Mouse (Mus musculus) hindbrain, embryonic 16.5 days (tissue): ENCODE results near the gene Nkx3-2. TPM values are rescaled to one million over a fixed set of nuclear protein-coding genes. Genes with fewer than 3 reads are reported as not detected.

Experiments used
- ATAC-seq: fragments of 200-750 bp; cut with Nextera tagmentation; 2 replicates; pipeline ENCODE4 v1.8.0; 2017; ENCODE audit warnings: moderate TSS enrichment, moderate library complexity
- H3K27ac ChIP-seq: fragments of 300-500 bp; sonication (generic); 2 replicates; pipeline ENCODE4 v1.5.1; 2014; ENCODE audit warnings: low read depth, mild to moderate bottlenecking, control low read depth, low read length, moderate library complexity
- H3K27me3 ChIP-seq: fragments of 300-500 bp; sonication (generic); replicated peaks from 2 replicates; pipeline ENCODE4 v1.6.1; 2014; ENCODE audit warnings: low read length; ENCODE audit not compliant: control insufficient read depth, insufficient read depth
- H3K36me3 ChIP-seq: fragments of 300-500 bp; sonication (generic); 2 replicates; pipeline ENCODE4 v1.6.1; 2014; ENCODE audit warnings: mild to moderate bottlenecking, low read length, moderate library complexity, mixed read lengths; ENCODE audit not compliant: control insufficient read depth, insufficient read depth
- H3K4me1 ChIP-seq: fragments of 300-500 bp; sonication (generic); 2 replicates; pipeline ENCODE4 v1.6.1; 2014; ENCODE audit warnings: low read depth, low read length; ENCODE audit not compliant: control insufficient read depth, insufficient read depth
- H3K4me2 ChIP-seq: fragments of 300-500 bp; sonication (generic); 2 replicates; pipeline ENCODE4 v1.6.1; 2014; ENCODE audit warnings: mild to moderate bottlenecking, low read length, control low read depth, moderate library complexity
- H3K4me3 ChIP-seq: fragments of 300-500 bp; sonication (generic); 2 replicates; pipeline ENCODE4 v1.5.1; 2014; ENCODE audit warnings: mild to moderate bottlenecking, low read length, control low read depth, moderate library complexity
- H3K9ac ChIP-seq: fragments of 300-500 bp; sonication (generic); 2 replicates; pipeline ENCODE4 v1.6.1; 2014; ENCODE audit warnings: low read depth, mild to moderate bottlenecking, control low read depth, low read length, moderate library complexity
- H3K9me3 ChIP-seq: fragments of 300-500 bp; sonication (generic); 2 replicates; pipeline ENCODE4 v1.6.1; 2014; ENCODE audit warnings: mild to moderate bottlenecking, low read length, moderate library complexity; ENCODE audit not compliant: control insufficient read depth
- WGBS: fragments of 180-500 bp; shearing (Covaris S2); extraction: QIAGEN DNeasy Blood & Tissue Kit; methylation state at CpG from one replicate; pipeline ENCODE4 v1.1.7; 2014; 5-methylcytosine and 5-hydroxymethylcytosine counted together
- polyA plus RNA-seq: library from polyadenylated mRNA; unstranded; fragments of >200 nt; fragmentation: Nextera tagmentation; extraction: Ambion mirVana; gene quantifications from 2 replicates; pipeline ENCODE4 v1.2.1, GENCODE M21; 2015

Nkx3-2 gene
- polyA plus RNA-seq, 1 experiment from 2014 or later, result not detected

DNA sequence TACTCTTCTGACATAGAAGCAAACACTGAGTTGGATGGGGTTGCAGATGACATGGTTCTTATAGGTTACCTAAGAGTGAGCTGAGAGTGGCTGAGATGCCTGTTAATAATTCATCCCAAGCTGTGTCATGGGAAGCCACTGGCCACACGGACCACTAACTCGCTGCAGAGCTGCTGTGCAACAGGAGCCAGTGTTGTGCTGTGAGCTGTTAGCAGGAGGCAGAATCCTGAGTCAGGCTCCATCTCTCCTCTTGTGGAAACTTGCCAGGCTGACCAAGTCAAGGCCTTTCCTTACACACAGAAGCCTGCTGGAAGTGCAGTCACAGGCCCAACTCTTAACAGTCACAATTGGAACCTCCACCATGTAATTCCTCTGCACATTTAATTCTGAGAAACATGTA is 26.2 kb upstream of the Nkx3-2 start:
- Histone ChIP-seq H3K9me3 (no peaks in the 10 kb centered on the region), H3K4me1 (no peaks in the 10 kb centered on the region), H3K27ac (no peak overlapping the region), H3K4me2 (no peak overlapping the region), H3K4me3 (no peak overlapping the region), H3K9ac (no peak overlapping the region), H3K36me3 (peaks cover 37% of the 10 kb centered on the region), H3K27me3 (no peaks in the 10 kb centered on the region)
- WGBS, result 95% methylated on average over 2 of the region's 2 CpGs
- no peak for ATAC-seq

DNA sequence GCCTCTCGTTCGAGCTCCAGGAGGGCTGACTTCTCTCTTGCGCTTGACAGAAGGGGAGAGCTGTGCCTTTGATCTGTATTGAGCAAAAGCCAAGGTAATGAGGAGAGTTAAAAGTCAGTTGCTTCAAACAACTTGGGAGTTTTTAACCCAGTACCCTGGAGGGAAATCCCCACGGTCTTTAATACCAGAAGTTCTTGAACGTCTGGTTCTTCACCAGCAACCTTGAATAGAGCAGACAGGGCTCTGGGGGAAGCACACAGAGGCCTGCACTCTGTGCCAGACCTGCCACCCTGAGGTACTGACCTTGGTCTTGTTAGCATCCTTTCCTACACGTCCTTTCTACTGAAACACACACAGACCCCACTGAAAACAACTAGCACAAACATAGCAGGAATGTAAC is 24.6 kb upstream of the Nkx3-2 start:
- Histone ChIP-seq H3K27me3 (no peaks in the 10 kb centered on the region), H3K4me1 (no peaks in the 10 kb centered on the region), H3K4me3 (no peak overlapping the region), H3K36me3 (peaks cover 31% of the 10 kb centered on the region), H3K9me3 (no peaks in the 10 kb centered on the region), H3K9ac (no peak overlapping the region), H3K27ac (no peak overlapping the region), H3K4me2 (no peak overlapping the region)
- 76% methylated on average over 6 of the region's 6 CpGs for WGBS
- no peak for ATAC-seq

DNA sequence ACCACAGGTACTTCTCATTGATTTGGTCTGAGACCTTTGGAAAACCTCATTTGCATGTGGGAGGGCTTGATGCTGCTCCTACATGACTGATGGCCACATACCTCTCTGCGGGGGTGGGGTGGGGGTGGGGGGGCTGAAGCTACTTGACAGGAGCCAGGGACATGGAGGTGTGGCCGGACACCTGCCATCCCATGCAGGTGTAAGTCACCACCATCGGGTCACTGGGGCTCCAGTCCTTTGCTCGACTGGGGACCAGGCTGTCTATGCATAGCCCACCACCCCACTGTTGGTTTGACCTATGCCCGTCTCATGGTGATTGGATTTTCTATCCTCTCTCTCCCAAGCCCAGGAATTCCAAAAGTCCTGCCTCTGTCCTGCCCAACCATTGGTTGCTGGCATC is 17.6 kb upstream of the Nkx3-2 start:
- no peak overlapping the region for H3K4me3 ChIP-seq
- 91% methylated on average over 5 of the region's 5 CpGs for WGBS
- no peaks in the 10 kb centered on the region for H3K9me3 ChIP-seq
- H3K9ac ChIP-seq, result no peak overlapping the region
- no peaks in the 10 kb centered on the region for H3K4me1 ChIP-seq
- H3K4me2 ChIP-seq, result no peak overlapping the region
- no peak overlapping the region for H3K27ac ChIP-seq
- no peaks in the 10 kb centered on the region for H3K27me3 ChIP-seq
- peaks cover 14% of the 10 kb centered on the region for H3K36me3 ChIP-seq
- ATAC-seq, result peak; percentile 30; the same call in 1 of the 2 replicates

DNA sequence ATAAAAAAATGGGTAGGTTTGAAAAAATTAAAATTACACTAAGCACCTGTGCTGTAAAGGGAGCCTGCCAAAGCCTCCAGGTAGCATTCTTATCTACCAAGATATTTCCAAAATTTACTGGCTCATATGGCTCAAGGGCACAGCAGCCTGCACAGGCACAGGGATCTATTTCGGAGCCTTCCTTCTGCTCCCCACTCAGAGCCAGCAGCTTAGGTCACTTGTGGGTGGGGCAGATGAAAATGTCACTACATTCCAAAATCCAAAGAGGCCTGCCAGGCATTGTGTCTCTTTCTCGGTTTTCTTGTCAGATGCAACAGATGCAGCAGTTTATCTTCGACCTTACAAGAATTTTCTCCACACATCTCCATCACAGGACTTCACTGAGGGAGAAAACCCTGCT is 15.7 kb upstream of the Nkx3-2 start:
- no peaks in the 10 kb centered on the region for H3K27me3 ChIP-seq
- H3K4me3 ChIP-seq, result no peak overlapping the region
- H3K36me3 ChIP-seq, result no peaks in the 10 kb centered on the region
- WGBS, result 82% methylated on average over 3 of the region's 3 CpGs
- H3K9me3 ChIP-seq, result no peaks in the 10 kb centered on the region
- H3K4me2 ChIP-seq, result no peak overlapping the region
- no peak overlapping the region for H3K27ac ChIP-seq
- no peaks in the 10 kb centered on the region for H3K4me1 ChIP-seq
- H3K9ac ChIP-seq, result no peak overlapping the region
- no peak for ATAC-seq

DNA sequence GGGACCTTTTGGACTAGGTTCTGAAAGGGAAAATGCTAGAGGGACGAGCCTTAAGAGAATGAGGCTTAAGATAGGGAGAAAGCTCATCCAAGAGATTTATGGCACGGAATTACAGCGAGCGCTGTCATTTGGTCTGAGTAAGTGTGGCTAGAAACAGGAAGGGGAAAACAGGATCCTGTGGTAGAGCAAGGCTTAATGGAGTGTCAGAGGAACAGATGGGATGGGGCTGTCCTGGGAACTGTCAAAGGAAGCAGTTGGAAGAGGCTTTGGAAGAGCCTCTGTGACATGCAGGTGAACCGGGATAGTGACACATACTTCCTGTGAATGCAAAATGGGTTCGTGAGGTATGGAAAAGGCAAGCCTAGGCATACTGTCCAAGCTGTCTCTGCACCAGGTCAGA is 11.4 kb upstream of the Nkx3-2 start:
- no peak overlapping the region for H3K9ac ChIP-seq
- H3K9me3 ChIP-seq, result no peaks in the 10 kb centered on the region
- no peak overlapping the region for H3K4me3 ChIP-seq
- 78% methylated on average over 6 of the region's 6 CpGs for WGBS
- H3K4me2 ChIP-seq, result no peak overlapping the region
- H3K27ac ChIP-seq, result no peak overlapping the region
- ATAC-seq, result no peak
- H3K27me3 ChIP-seq, result no peaks in the 10 kb centered on the region
- H3K36me3 ChIP-seq, result no peaks in the 10 kb centered on the region
- no peaks in the 10 kb centered on the region for H3K4me1 ChIP-seq

DNA sequence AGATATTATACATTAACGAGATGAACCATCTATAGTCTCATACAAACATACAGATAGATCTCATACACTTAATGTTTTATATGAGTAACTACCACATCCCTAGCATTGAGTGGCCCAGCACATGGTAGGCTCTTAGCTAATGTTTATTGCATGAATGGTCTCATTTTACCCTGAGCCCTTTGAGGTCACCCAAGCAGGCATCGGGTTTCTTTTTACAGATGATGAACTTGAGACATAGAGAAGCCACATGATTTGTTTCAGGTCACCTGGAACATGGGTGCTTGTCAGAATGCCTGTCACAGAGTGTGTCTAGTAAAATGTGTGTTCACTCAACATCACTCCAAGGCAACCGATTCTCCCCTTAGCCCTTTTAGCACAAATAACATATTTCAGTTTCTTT is 11.0 kb upstream of the Nkx3-2 start:
- no peak overlapping the region for H3K27ac ChIP-seq
- no peak overlapping the region for H3K4me2 ChIP-seq
- WGBS, result 74% methylated on average over 3 of the region's 3 CpGs
- ATAC-seq, result no peak
- H3K9ac ChIP-seq, result no peak overlapping the region
- H3K36me3 ChIP-seq, result no peaks in the 10 kb centered on the region
- no peak overlapping the region for H3K4me3 ChIP-seq
- no peaks in the 10 kb centered on the region for H3K27me3 ChIP-seq
- H3K4me1 ChIP-seq, result no peaks in the 10 kb centered on the region
- H3K9me3 ChIP-seq, result no peaks in the 10 kb centered on the region

GRCm38 (mm10) chr5:41768382-41769040 is 4.2 kb upstream of the Nkx3-2 start:
- H3K4me2 ChIP-seq, result peak overlapping the region; percentile 51
- H3K27me3 ChIP-seq, result peaks cover 17% of the 10 kb centered on the region
- peak overlapping the region; percentile 26 for H3K4me3 ChIP-seq
- peak; percentile 84 for ATAC-seq
- peaks cover 16% of the 10 kb centered on the region for H3K4me1 ChIP-seq
- H3K36me3 ChIP-seq, result no peaks in the 10 kb centered on the region
- no peaks in the 10 kb centered on the region for H3K9me3 ChIP-seq
- WGBS, result 4% methylated on average over 21 of the region's 21 CpGs
- peak overlapping the region; percentile 41; the same call in 1 of the 2 replicates for H3K9ac ChIP-seq
- no peak overlapping the region for H3K27ac ChIP-seq

- no peaks in the 10 kb centered on the region for H3K36me3 ChIP-seq
- peaks cover 23% of the 10 kb centered on the region for H3K27me3 ChIP-seq
- peak overlapping the region; percentile 26 for H3K4me3 ChIP-seq
- no peak overlapping the region for H3K27ac ChIP-seq
- WGBS, result 3% methylated on average over 33 of the region's 33 CpGs
- H3K4me2 ChIP-seq, result peak overlapping the region; percentile 51
- H3K9me3 ChIP-seq, result no peaks in the 10 kb centered on the region
- ATAC-seq, result no peak
- no peak overlapping the region for H3K9ac ChIP-seq
- H3K4me1 ChIP-seq, result peaks cover 21% of the 10 kb centered on the region
Observed at GRCm38 (mm10) chr5:41767296-41768200, 3.2 kb upstream of the Nkx3-2 start.

DNA sequence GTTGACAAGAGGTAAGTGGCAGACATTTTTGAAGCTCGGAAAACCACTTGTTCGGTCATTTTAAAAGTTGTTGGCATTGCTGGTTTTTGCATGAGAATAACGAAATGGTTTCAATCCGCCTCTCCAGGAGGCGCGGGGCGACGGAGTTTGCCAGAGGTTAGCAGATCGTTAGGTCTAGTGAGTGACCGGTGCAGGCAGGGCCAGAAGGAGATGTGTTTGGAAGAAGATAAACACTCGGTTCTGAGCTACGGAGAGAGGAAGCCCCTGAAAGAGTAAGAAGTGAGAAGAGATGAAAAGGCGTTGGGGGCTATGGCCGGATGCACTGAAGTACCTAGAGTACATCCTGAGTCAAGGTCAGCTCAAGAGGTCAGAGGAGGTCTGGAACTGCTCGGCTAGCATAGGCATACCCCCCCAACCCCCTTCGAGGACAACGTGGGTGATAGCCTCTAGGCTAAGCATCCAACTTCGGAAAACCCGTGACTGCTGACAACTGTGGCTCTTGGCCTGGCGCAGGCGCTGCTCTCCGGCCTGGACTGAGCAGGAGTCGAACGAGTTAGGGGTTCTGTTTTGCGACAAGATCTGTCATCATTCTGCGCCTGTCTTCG is 2.2 kb upstream of the Nkx3-2 start:
- WGBS, result 6% methylated on average over 27 of the region's 27 CpGs
- peaks cover 29% of the 10 kb centered on the region for H3K27me3 ChIP-seq
- ATAC-seq, result no peak
- H3K9me3 ChIP-seq, result no peaks in the 10 kb centered on the region
- H3K4me1 ChIP-seq, result peaks cover 26% of the 10 kb centered on the region
- H3K9ac ChIP-seq, result no peak overlapping the region
- no peak overlapping the region for H3K4me3 ChIP-seq
- no peaks in the 10 kb centered on the region for H3K36me3 ChIP-seq
- H3K4me2 ChIP-seq, result no peak overlapping the region
- no peak overlapping the region for H3K27ac ChIP-seq
